Mouse (Mus musculus) embryo, embryonic 10 days (tissue): ENCODE results near the gene Zic4.

Experiments
- DNase-seq: peaks from one replicate; pipeline ENCODE4 v3.0.0-alpha.2; 2015; ENCODE audit warnings: low spot score

The Zic4 gene

GRCm38 (mm10) chr9:91361856-91362601, at the start of gene Zic4:
TSS of gene Zic4 (plus strand) at chr9:91362413.
- DNase-seq, result peak; percentile 69

GRCm38 (mm10) chr9:91347591-91347990, 14.6 kb upstream of the Zic4 start:
- DNase-seq, result no peak

- no peak for DNase-seq
Measured at GRCm38 (mm10) chr9:91348746-91349145, 13.5 kb upstream of the Zic4 start.

GRCm38 (mm10) chr9:91350211-91350791, 11.9 kb upstream of the Zic4 start:
- peak; percentile 44 for DNase-seq

GRCm38 (mm10) chr9:91350861-91351291, 11.3 kb upstream of the Zic4 start:
- DNase-seq, result peak; percentile 67

GRCm38 (mm10) chr9:91351361-91351760, 10.9 kb upstream of the Zic4 start:
- DNase-seq, result peak; percentile 12

- peak; percentile 10 for DNase-seq
Measured at GRCm38 (mm10) chr9:91351961-91352411, 10.2 kb upstream of the Zic4 start.

- peak; percentile 86 for DNase-seq
Measured at GRCm38 (mm10) chr9:91352786-91353185, 9.4 kb upstream of the Zic4 start.

GRCm38 (mm10) chr9:91353551-91354433, 8.4 kb upstream of the Zic4 start:
- DNase-seq, result peak; percentile 44

- peak; percentile 23 for DNase-seq
Measured at GRCm38 (mm10) chr9:91354434-91355269, 7.6 kb upstream of the Zic4 start.

- DNase-seq, result no peak
Measured at GRCm38 (mm10) chr9:91355270-91355589, 7.0 kb upstream of the Zic4 start.

GRCm38 (mm10) chr9:91355629-91356352, 6.4 kb upstream of the Zic4 start:
- peak; percentile 82 for DNase-seq

GRCm38 (mm10) chr9:91356353-91356740, 5.9 kb upstream of the Zic4 start:
- DNase-seq, result peak; percentile 5

GRCm38 (mm10) chr9:91357321-91357720, 4.9 kb upstream of the Zic4 start:
- peak; percentile 4 for DNase-seq

GRCm38 (mm10) chr9:91358851-91359687, 3.1 kb upstream of the Zic4 start:
- DNase-seq, result peak; percentile 47

- peak; percentile 17 for DNase-seq
Measured at GRCm38 (mm10) chr9:91360151-91361032, 1.8 kb upstream of the Zic4 start.

- DNase-seq, result peak; percentile 59
Measured at GRCm38 (mm10) chr9:91361033-91361855, 969 bp upstream of the Zic4 start.
